Mouse (Mus musculus): ENCODE data around the gene Zfp92. TPM values are rescaled to one million over a fixed set of nuclear protein-coding genes. Genes with fewer than 3 reads are reported as not detected.
"Not testable (repeated sequence)": the region's sequence is repeated elsewhere in the genome, so short reads cannot be mapped to it uniquely, and the experiment has no call there.

Zfp92 gene
- total RNA-seq (2014; rRNA removed) (5.3 and 5.5 TPM in 2 replicates), polyA plus RNA-seq (2015; fragmentation: Nextera tagmentation; extraction: Ambion mirVana) (1.5 and 2.1 TPM in 2 replicates)

GRCm38 (mm10) chrX:73410880-73411517 lies at the start of gene Zfp92:
Zfp92 (plus strand) TSS chrX:73411096.
- DNase-seq (ENCODE audit: low spot score) (peak; percentile 2), ATAC-seq (ENCODE audit: low FRiP score) (peak; percentile 54; the same call in 1 of the 2 replicates)
- H3K27me3 ChIP-seq (ENCODE audit: insufficient read depth, low read length): no peaks in the 10 kb centered on the region
- H3K36me3 ChIP-seq (ENCODE audit: insufficient read depth, low read length): no peaks in the 10 kb centered on the region
- peak within 1 kb of the TSS; percentile 42; the same call in 1 of the 2 replicates for H3K9ac ChIP-seq (replicated peaks; ENCODE audit: low read length, poor library complexity, severe bottlenecking)
- peak within 1 kb of the TSS; percentile 47 for H3K4me2 ChIP-seq (ENCODE audit: low read depth, low read length, poor library complexity, severe bottlenecking)
- 0 out of 2 replicates have a peak within 1 kb of the TSS, but pooled peaks have one; percentile 7 for H3K27ac ChIP-seq (ENCODE audit: low read depth, low read length)
- peaks cover 6% of the 10 kb centered on the region; the same call in 1 of the 2 replicates for H3K9me3 ChIP-seq (ENCODE audit: low read length)
- peak within 1 kb of the TSS; percentile 40 for H3K4me3 ChIP-seq (ENCODE audit: low read depth, low read length)
- TF ChIP-seq CTCF (IDR thresholded peaks at IDR 0.05): no peak
- WGBS: 27% methylated on average over 20 of the region's 20 CpGs
- no peaks in the 10 kb centered on the region for H3K4me1 ChIP-seq (ENCODE audit: insufficient read depth, low read length)

GRCm38 (mm10) chrX:73363291-73363690 lies 47.6 kb upstream of the Zfp92 start:
- DNase-seq (ENCODE audit: low spot score) (no peak), ATAC-seq (ENCODE audit: low FRiP score) (no peak)
- Histone ChIP-seq H3K9ac (replicated peaks; ENCODE audit: low read length, poor library complexity, severe bottlenecking) (no peak overlapping the region), H3K4me3 (ENCODE audit: low read depth, low read length) (no peak overlapping the region), H3K4me2 (ENCODE audit: low read depth, low read length, poor library complexity, severe bottlenecking) (no peak overlapping the region), H3K27me3 (ENCODE audit: insufficient read depth, low read length) (no peaks in the 10 kb centered on the region), H3K4me1 (ENCODE audit: insufficient read depth, low read length) (no peaks in the 10 kb centered on the region), H3K36me3 (ENCODE audit: insufficient read depth, low read length) (no peaks in the 10 kb centered on the region), H3K27ac (ENCODE audit: low read depth, low read length) (no peak overlapping the region), H3K9me3 (ENCODE audit: low read length) (no peaks in the 10 kb centered on the region)
- TF ChIP-seq CTCF (IDR thresholded peaks at IDR 0.05): no peak

- no peak overlapping the region for H3K4me3 ChIP-seq (ENCODE audit: low read depth, low read length)
- WGBS: 33% methylated on average over 6 of the region's 6 CpGs
- H3K4me1 ChIP-seq (ENCODE audit: insufficient read depth, low read length): no peaks in the 10 kb centered on the region
- no peaks in the 10 kb centered on the region for H3K36me3 ChIP-seq (ENCODE audit: insufficient read depth, low read length)
- ATAC-seq (ENCODE audit: low FRiP score) (peak; percentile 86), DNase-seq (ENCODE audit: low spot score) (peak; percentile 58)
- no peaks in the 10 kb centered on the region for H3K9me3 ChIP-seq (ENCODE audit: low read length)
- no peak overlapping the region for H3K4me2 ChIP-seq (ENCODE audit: low read depth, low read length, poor library complexity, severe bottlenecking)
- no peaks in the 10 kb centered on the region for H3K27me3 ChIP-seq (ENCODE audit: insufficient read depth, low read length)
- peak overlapping the region; percentile 65 for H3K27ac ChIP-seq (ENCODE audit: low read depth, low read length)
- TF ChIP-seq CTCF (IDR thresholded peaks at IDR 0.05): no peak
- H3K9ac ChIP-seq (replicated peaks; ENCODE audit: low read length, poor library complexity, severe bottlenecking): no peak overlapping the region
These were observed 26.5 kb upstream of the Zfp92 start for GRCm38 (mm10) chrX:73384419-73384818.

GRCm38 (mm10) chrX:73384924-73385323 lies 26.0 kb upstream of the Zfp92 start:
- Histone ChIP-seq H3K27me3 (ENCODE audit: insufficient read depth, low read length) (no peaks in the 10 kb centered on the region), H3K4me3 (ENCODE audit: low read depth, low read length) (no peak overlapping the region), H3K36me3 (ENCODE audit: insufficient read depth, low read length) (no peaks in the 10 kb centered on the region), H3K4me1 (ENCODE audit: insufficient read depth, low read length) (no peaks in the 10 kb centered on the region), H3K27ac (ENCODE audit: low read depth, low read length) (peak overlapping the region; percentile 65), H3K9me3 (ENCODE audit: low read length) (no peaks in the 10 kb centered on the region), H3K9ac (replicated peaks; ENCODE audit: low read length, poor library complexity, severe bottlenecking) (no peak overlapping the region), H3K4me2 (ENCODE audit: low read depth, low read length, poor library complexity, severe bottlenecking) (no peak overlapping the region)
- DNase-seq (ENCODE audit: low spot score): no peak
- ATAC-seq (ENCODE audit: low FRiP score): no peak
- 32% methylated on average over 1 of the region's 1 CpGs for WGBS
- no peak for TF ChIP-seq CTCF (IDR thresholded peaks at IDR 0.05)

GRCm38 (mm10) chrX:73391481-73391880 lies 19.4 kb upstream of the Zfp92 start:
- TF ChIP-seq CTCF (IDR thresholded peaks at IDR 0.05): no peak
- H3K27me3 ChIP-seq (ENCODE audit: insufficient read depth, low read length): no peaks in the 10 kb centered on the region
- H3K4me3 ChIP-seq (ENCODE audit: low read depth, low read length): no peak overlapping the region
- no peaks in the 10 kb centered on the region for H3K4me1 ChIP-seq (ENCODE audit: insufficient read depth, low read length)
- H3K4me2 ChIP-seq (ENCODE audit: low read depth, low read length, poor library complexity, severe bottlenecking): no peak overlapping the region
- DNase-seq (ENCODE audit: low spot score) (no peak), ATAC-seq (ENCODE audit: low FRiP score) (no peak)
- no peaks in the 10 kb centered on the region for H3K9me3 ChIP-seq (ENCODE audit: low read length)
- no peak overlapping the region for H3K27ac ChIP-seq (ENCODE audit: low read depth, low read length)
- H3K9ac ChIP-seq (replicated peaks; ENCODE audit: low read length, poor library complexity, severe bottlenecking): no peak overlapping the region
- WGBS: 88% methylated on average over 4 of the region's 4 CpGs
- no peaks in the 10 kb centered on the region for H3K36me3 ChIP-seq (ENCODE audit: insufficient read depth, low read length)

GRCm38 (mm10) chrX:73396446-73396845 lies 14.4 kb upstream of the Zfp92 start:
- no peaks in the 10 kb centered on the region for H3K9me3 ChIP-seq (ENCODE audit: low read length)
- no peaks in the 10 kb centered on the region for H3K27me3 ChIP-seq (ENCODE audit: insufficient read depth, low read length)
- TF ChIP-seq CTCF (IDR thresholded peaks at IDR 0.05): no peak
- ATAC-seq (ENCODE audit: low FRiP score) (no peak), DNase-seq (ENCODE audit: low spot score) (no peak)
- H3K9ac ChIP-seq (replicated peaks; ENCODE audit: low read length, poor library complexity, severe bottlenecking): no peak overlapping the region
- no peaks in the 10 kb centered on the region for H3K36me3 ChIP-seq (ENCODE audit: insufficient read depth, low read length)
- no peak overlapping the region for H3K4me2 ChIP-seq (ENCODE audit: low read depth, low read length, poor library complexity, severe bottlenecking)
- WGBS: 100% methylated on average over 1 of the region's 1 CpGs
- no peak overlapping the region for H3K4me3 ChIP-seq (ENCODE audit: low read depth, low read length)
- no peaks in the 10 kb centered on the region for H3K4me1 ChIP-seq (ENCODE audit: insufficient read depth, low read length)
- no peak overlapping the region for H3K27ac ChIP-seq (ENCODE audit: low read depth, low read length)

GRCm38 (mm10) chrX:73398636-73399035 lies 12.3 kb upstream of the Zfp92 start, which contains the start of gene Gm18336:
Gm18336 (minus strand) TSS chrX:73398736.
- not testable (repeated sequence) for H3K36me3 ChIP-seq (ENCODE audit: insufficient read depth, low read length); H3K9me3 ChIP-seq (ENCODE audit: low read length); H3K27ac ChIP-seq (ENCODE audit: low read depth, low read length); ATAC-seq (ENCODE audit: low FRiP score); DNase-seq (ENCODE audit: low spot score); H3K4me1 ChIP-seq (ENCODE audit: insufficient read depth, low read length); H3K27me3 ChIP-seq (ENCODE audit: insufficient read depth, low read length); H3K9ac ChIP-seq (replicated peaks; ENCODE audit: low read length, poor library complexity, severe bottlenecking); H3K4me3 ChIP-seq (ENCODE audit: low read depth, low read length); H3K4me2 ChIP-seq (ENCODE audit: low read depth, low read length, poor library complexity, severe bottlenecking)
- WGBS: 46% methylated on average over 1 of the region's 2 CpGs
